Comparison of ENCODE assay signal across 10 mouse cellular contexts in the genomic region with DNA sequence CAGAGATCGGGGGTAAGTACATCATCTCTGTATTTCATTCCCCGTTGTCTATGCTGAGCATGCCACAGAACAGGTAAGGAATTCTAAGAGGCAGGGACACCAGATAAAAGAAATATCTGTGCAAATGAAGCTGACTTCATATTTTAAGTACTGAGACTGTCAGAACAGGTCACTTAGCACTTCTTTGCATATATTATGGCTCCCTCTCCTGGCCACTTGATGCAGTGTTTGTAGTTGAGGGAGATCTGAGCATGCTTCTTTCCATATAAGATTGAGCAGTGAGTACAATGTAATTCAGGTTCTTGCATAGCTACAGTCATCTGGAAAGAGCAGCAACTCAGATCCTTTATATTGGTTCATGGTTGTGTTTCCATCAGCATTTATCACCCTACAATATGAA.
A peak's percentile ranks its signal among the peaks of the same experiment; 100 is the strongest.
DNase-seq lines count a peak whose midpoint lies in the region; ATAC-seq and TF ChIP-seq lines count a peak whose summit lies in the region.
"Had no signal": no experiment of that assay in that cellular context is flagged by ENCODE, and none has a peak within 500 bp of the region (broad histone marks: within the 10 kb centered on the region; RNA-seq: fewer than 3 reads in every experiment).

No protein-coding gene starts in this region.

- no peak overlapping the region for H3K9ac ChIP-seq in heart, postnatal 0 days (replicated peaks; ENCODE audit: low read depth, low read length)
- no peak overlapping the region for H3K9ac ChIP-seq in liver, adult 2 months (ENCODE audit: low read depth, low read length)
- H3K9ac ChIP-seq in liver, embryonic 12.5 days = no peak overlapping the region
- H3K9ac ChIP-seq in ES-E14 (ENCODE audit: insufficient read depth, low read depth, low read length, poor library complexity, severe bottlenecking) = no peak overlapping the region
- no peak overlapping the region for H3K9ac ChIP-seq in liver, postnatal 0 days (replicated peaks)
- no peak overlapping the region for H3K9ac ChIP-seq in midbrain, embryonic 16.5 days (ENCODE audit: low read depth, low read length)
- H3K9ac ChIP-seq: heart, embryonic 15.5 days had no signal

- no peak for TF ChIP-seq EP300 in heart, postnatal 0 days (IDR thresholded peaks at IDR 0.05; ENCODE audit: low read depth)
- no peak for TF ChIP-seq EP300 in liver, postnatal 0 days (IDR thresholded peaks at IDR 0.05; ENCODE audit: low read depth)

- no peak overlapping the region for H3K27ac ChIP-seq in heart, postnatal 0 days (ENCODE audit: low read depth)
- H3K27ac ChIP-seq in liver, adult 2 months (replicated peaks; ENCODE audit: insufficient read depth, low read depth, low read length) = no peak overlapping the region
- no peak overlapping the region for H3K27ac ChIP-seq in liver, embryonic 12.5 days
- H3K27ac ChIP-seq in ES-E14 (ENCODE audit: insufficient read depth, low read depth, low read length, poor library complexity, severe bottlenecking) = no peak overlapping the region
- H3K27ac ChIP-seq in liver, postnatal 0 days (ENCODE audit: low read depth) = no peak overlapping the region
- H3K27ac ChIP-seq in midbrain, embryonic 16.5 days (ENCODE audit: low read length) = no peak overlapping the region
- H3K27ac ChIP-seq: heart, embryonic 15.5 days had no signal

- H3K4me1 ChIP-seq in heart, postnatal 0 days (ENCODE audit: control insufficient read depth, insufficient read depth) = no peaks in the 10 kb centered on the region
- no peaks in the 10 kb centered on the region for H3K4me1 ChIP-seq in liver, adult 2 months (ENCODE audit: control insufficient read depth, insufficient read depth, low read length)
- no peaks in the 10 kb centered on the region for H3K4me1 ChIP-seq in liver, embryonic 12.5 days
- H3K4me1 ChIP-seq in ES-E14 (ENCODE audit: control insufficient read depth in 2 of 2, insufficient read depth in 2 of 2, low read length in 2 of 2, poor library complexity in 1 of 2) = no peaks in the 10 kb centered on the region
- H3K4me1 ChIP-seq in liver, postnatal 0 days (ENCODE audit: insufficient read depth) = no peaks in the 10 kb centered on the region
- no peaks in the 10 kb centered on the region for H3K4me1 ChIP-seq in midbrain, embryonic 16.5 days (ENCODE audit: control insufficient read depth, insufficient read depth, low read length)
- H3K4me1 ChIP-seq: heart, embryonic 15.5 days had no signal

- no peak overlapping the region for H3K4me2 ChIP-seq in heart, postnatal 0 days (ENCODE audit: low read depth, low read length)
- no peak overlapping the region for H3K4me2 ChIP-seq in liver, embryonic 12.5 days
- H3K4me2 ChIP-seq in liver, postnatal 0 days (ENCODE audit: low read depth, low read length) = no peak overlapping the region
- H3K4me2 ChIP-seq in midbrain, embryonic 16.5 days (ENCODE audit: low read length) = no peak overlapping the region
- H3K4me2 ChIP-seq: heart, embryonic 15.5 days had no signal

- H3K4me3 ChIP-seq in heart, postnatal 0 days (ENCODE audit: low read depth, low read length) = no peak overlapping the region
- H3K4me3 ChIP-seq in liver, adult 2 months (ENCODE audit: insufficient read depth, low read depth, low read length) = no peak overlapping the region
- H3K4me3 ChIP-seq in liver, embryonic 12.5 days = no peak overlapping the region
- no peak overlapping the region for H3K4me3 ChIP-seq in ES-E14 (ENCODE audit: insufficient read depth in 1 of 2, low read depth in 1 of 2, low read length in 2 of 2, poor library complexity in 1 of 2, severe bottlenecking in 1 of 2)
- no peak overlapping the region for H3K4me3 ChIP-seq in liver, postnatal 0 days (ENCODE audit: low read depth, low read length)
- no peak overlapping the region for H3K4me3 ChIP-seq in midbrain, embryonic 16.5 days (ENCODE audit: low read depth, low read length)
- H3K4me3 ChIP-seq: heart, embryonic 15.5 days had no signal

- no peaks in the 10 kb centered on the region for H3K9me3 ChIP-seq in heart, postnatal 0 days (replicated peaks; ENCODE audit: control insufficient read depth, low read length)
- H3K9me3 ChIP-seq in liver, embryonic 12.5 days (replicated peaks) = no peaks in the 10 kb centered on the region
- no peaks in the 10 kb centered on the region for H3K9me3 ChIP-seq in ES-E14 (ENCODE audit: control insufficient read depth, insufficient read depth, low read depth, low read length)
- no peaks in the 10 kb centered on the region for H3K9me3 ChIP-seq in liver, postnatal 0 days (ENCODE audit: low read length)
- no peaks in the 10 kb centered on the region for H3K9me3 ChIP-seq in midbrain, embryonic 16.5 days (replicated peaks; ENCODE audit: control insufficient read depth, low read length, poor library complexity, severe bottlenecking)
- H3K9me3 ChIP-seq: heart, embryonic 15.5 days had no signal

- no peak for TF ChIP-seq POLR2A in liver, adult 2 months (IDR thresholded peaks at IDR 0.05; ENCODE audit: extremely low read depth, insufficient read depth, low read length)

- H3K36me3 ChIP-seq in heart, postnatal 0 days (replicated peaks; ENCODE audit: control insufficient read depth, insufficient read depth, low read length) = no peaks in the 10 kb centered on the region
- no peaks in the 10 kb centered on the region for H3K36me3 ChIP-seq in liver, adult 2 months (ENCODE audit: control insufficient read depth, insufficient read depth, low read length)
- no peaks in the 10 kb centered on the region for H3K36me3 ChIP-seq in liver, embryonic 12.5 days
- no peaks in the 10 kb centered on the region for H3K36me3 ChIP-seq in ES-E14 (ENCODE audit: control insufficient read depth, insufficient read depth, low read length, poor library complexity, severe bottlenecking)
- no peaks in the 10 kb centered on the region for H3K36me3 ChIP-seq in liver, postnatal 0 days (replicated peaks; ENCODE audit: insufficient read depth, low read length)
- no peaks in the 10 kb centered on the region for H3K36me3 ChIP-seq in midbrain, embryonic 16.5 days (ENCODE audit: control insufficient read depth, insufficient read depth, low read length)
- H3K36me3 ChIP-seq: heart, embryonic 15.5 days had no signal

- WGBS in heart, postnatal 0 days = 73% methylated on average over 2 of the region's 2 CpGs
- WGBS in liver, adult 2 months = 78% methylated on average over 2 of the region's 2 CpGs
- WGBS in liver, embryonic 12.5 days (ENCODE audit: insufficient replicate concordance) = 74% methylated on average over 2 of the region's 2 CpGs
- 79% methylated on average over 2 of the region's 2 CpGs for WGBS in liver, postnatal 0 days (ENCODE audit: insufficient replicate concordance)
- 89% methylated on average over 2 of the region's 2 CpGs for WGBS in midbrain, embryonic 16.5 days

- ATAC-seq in heart, postnatal 0 days (ENCODE audit: insufficient read depth, low read depth) = no peak
- ATAC-seq in liver, embryonic 12.5 days = no peak
- ATAC-seq in liver, postnatal 0 days = no peak
- ATAC-seq in granulocyte monocyte progenitor cell, adult 5-6 weeks (replicated peaks; ENCODE audit: poor library complexity, severe bottlenecking) = no peak
- ATAC-seq in midbrain, embryonic 16.5 days = no peak

- peak; percentile 30; the same call in 1 of the 2 replicates for TF ChIP-seq CTCF in heart, postnatal 0 days (IDR thresholded peaks at IDR 0.05; ENCODE audit: low read depth)
- TF ChIP-seq CTCF in liver, adult 2 months (IDR thresholded peaks at IDR 0.05; ENCODE audit: low read depth, low read length) = no peak
- TF ChIP-seq CTCF in liver, postnatal 0 days (IDR thresholded peaks at IDR 0.05; ENCODE audit: low read depth) = peak; percentile 48

- no peaks in the 10 kb centered on the region for H3K79me2 ChIP-seq in liver, adult 2 months (ENCODE audit: control insufficient read depth, insufficient read depth, low read length)

- in situ Hi-C loops in ES-E14 (cut with MboI; ENCODE audit: low sequenced_read_pairs in 2 of 2, unreplicated experiment in 2 of 2) = no loop called here

- DNase-seq in heart, postnatal 0 days (ENCODE audit: low spot score) = no peak
- DNase-seq in heart, adult 8-10 months (ENCODE audit: low spot score) = no peak
- DNase-seq in liver, adult 2 months (ENCODE audit: extremely low read depth, low read depth, low spot score) = peak; percentile 2
- peak; percentile 22 for DNase-seq in ES-E14 (ENCODE audit: low read depth, low spot score)
- peak; percentile 13 for DNase-seq in liver, postnatal 0 days
- DNase-seq: thymus, postnatal 25 days had no signal

- no peaks in the 10 kb centered on the region for H3K27me3 ChIP-seq in heart, postnatal 0 days (ENCODE audit: control insufficient read depth, insufficient read depth, low read length)
- no peaks in the 10 kb centered on the region for H3K27me3 ChIP-seq in liver, adult 2 months (ENCODE audit: control insufficient read depth, insufficient read depth, low read length)
- H3K27me3 ChIP-seq in liver, embryonic 12.5 days (replicated peaks) = no peaks in the 10 kb centered on the region
- no peaks in the 10 kb centered on the region for H3K27me3 ChIP-seq in liver, postnatal 0 days (ENCODE audit: insufficient read depth, low read length)
- no peaks in the 10 kb centered on the region for H3K27me3 ChIP-seq in midbrain, embryonic 16.5 days (ENCODE audit: control insufficient read depth, insufficient read depth, low read depth, low read length)
- H3K27me3 ChIP-seq: heart, embryonic 15.5 days had no signal

TF ChIP-seq in ES-E14, 5 proteins besides CTCF, POLR2A, EP300 and RAD21:
- no peak for TF ChIP-seq MAFK (IDR thresholded peaks at IDR 0.05; ENCODE audit: insufficient read depth, low read depth, low read length)
- TF ChIP-seq ZC3H11A (IDR thresholded peaks at IDR 0.05; ENCODE audit: borderline replicate concordance, low read depth, low read length) = no peak
- no peak for TF ChIP-seq HCFC1 (IDR thresholded peaks at IDR 0.05; ENCODE audit: borderline replicate concordance, insufficient read depth, low read length)
- TF ChIP-seq CHD2 (IDR thresholded peaks at IDR 0.05; ENCODE audit: low read depth, low read length) = no peak
- no peak for TF ChIP-seq ZNF384 (IDR thresholded peaks at IDR 0.05; ENCODE audit: low read depth, low read length)

Comparison
In these comparisons a context has a peak if more than half of its experiments do, and no peak if none do; other contexts are left out.
1. DNase-seq: peak in liver, adult 2 months (single experiment), ES-E14 (single experiment) and liver, postnatal 0 days (single experiment); none in heart, postnatal 0 days (single experiment) and heart, adult 8-10 months (single experiment).